Mouse (Mus musculus): Measurements from ENCODE around the gene Gjb2.

Gene Gjb2

GRCm38 (mm10) chr14:57104106-57105023 is at the start of gene Gjb2:
TSS of gene Gjb2 (minus strand) at chr14:57104702.
- TF ChIP-seq GATA4 (IDR thresholded peaks at IDR 0.05; ENCODE audit: insufficient replicate concordance, low read length) = no peak

GRCm38 (mm10) chr14:57145741-57146140 is 41.2 kb upstream of the Gjb2 start:
- TF ChIP-seq GATA4 (IDR thresholded peaks at IDR 0.05; ENCODE audit: insufficient replicate concordance, low read length) = no peak

GRCm38 (mm10) chr14:57135265-57135664 is 30.8 kb upstream of the Gjb2 start:
- no peak for TF ChIP-seq GATA4 (IDR thresholded peaks at IDR 0.05; ENCODE audit: insufficient replicate concordance, low read length)

GRCm38 (mm10) chr14:57133161-57133661 is 28.7 kb upstream of the Gjb2 start, which contains the start of gene Gjb6:
TSS of gene Gjb6 (minus strand) at chr14:57133611.
- no peak for TF ChIP-seq GATA4 (IDR thresholded peaks at IDR 0.05; ENCODE audit: insufficient replicate concordance, low read length)

GRCm38 (mm10) chr14:57127383-57127782 is 22.9 kb upstream of the Gjb2 start:
- no peak for TF ChIP-seq GATA4 (IDR thresholded peaks at IDR 0.05; ENCODE audit: insufficient replicate concordance, low read length)

GRCm38 (mm10) chr14:57122295-57122694 is 17.8 kb upstream of the Gjb2 start:
- no peak for TF ChIP-seq GATA4 (IDR thresholded peaks at IDR 0.05; ENCODE audit: insufficient replicate concordance, low read length)

- no peak for TF ChIP-seq GATA4 (IDR thresholded peaks at IDR 0.05; ENCODE audit: insufficient replicate concordance, low read length)
Observed at GRCm38 (mm10) chr14:57115823-57116544, 11.5 kb upstream of the Gjb2 start, which contains the start of gene Gm4491. TSS of gene Gm4491 (minus strand) at chr14:57115883.

- no peak for TF ChIP-seq GATA4 (IDR thresholded peaks at IDR 0.05; ENCODE audit: insufficient replicate concordance, low read length)
Observed at GRCm38 (mm10) chr14:57109194-57109593, 4.7 kb upstream of the Gjb2 start.

- no peak for TF ChIP-seq GATA4 (IDR thresholded peaks at IDR 0.05; ENCODE audit: insufficient replicate concordance, low read length)
Observed at GRCm38 (mm10) chr14:57107916-57108315, 3.4 kb upstream of the Gjb2 start.

- no peak for TF ChIP-seq GATA4 (IDR thresholded peaks at IDR 0.05; ENCODE audit: insufficient replicate concordance, low read length)
Observed at GRCm38 (mm10) chr14:57107091-57107490, 2.6 kb upstream of the Gjb2 start.

GRCm38 (mm10) chr14:57105721-57106120 is 1.2 kb upstream of the Gjb2 start:
- no peak for TF ChIP-seq GATA4 (IDR thresholded peaks at IDR 0.05; ENCODE audit: insufficient replicate concordance, low read length)

GRCm38 (mm10) chr14:57105111-57105510 is 609 bp upstream of the Gjb2 start:
- TF ChIP-seq GATA4 (IDR thresholded peaks at IDR 0.05; ENCODE audit: insufficient replicate concordance, low read length) = no peak

- no peak for TF ChIP-seq GATA4 (IDR thresholded peaks at IDR 0.05; ENCODE audit: insufficient replicate concordance, low read length)
Observed at GRCm38 (mm10) chr14:57103711-57104105, 794 bp downstream of the Gjb2 start.

GRCm38 (mm10) chr14:57103121-57103520 is 1.4 kb downstream of the Gjb2 start:
- no peak for TF ChIP-seq GATA4 (IDR thresholded peaks at IDR 0.05; ENCODE audit: insufficient replicate concordance, low read length)

GRCm38 (mm10) chr14:57101623-57102022 is 2.9 kb downstream of the Gjb2 start:
- TF ChIP-seq GATA4 (IDR thresholded peaks at IDR 0.05; ENCODE audit: insufficient replicate concordance, low read length) = no peak

GRCm38 (mm10) chr14:57095855-57096254 is 8.6 kb downstream of the Gjb2 start:
- TF ChIP-seq GATA4 (IDR thresholded peaks at IDR 0.05; ENCODE audit: insufficient replicate concordance, low read length) = no peak

All from liver, adult (tissue).